Mouse (Mus musculus) leukemia stem cell, adult 10-12 weeks (primary cell): ENCODE measurements around the gene Kcnh6. TPM values are rescaled to one million over a fixed set of nuclear protein-coding genes. Genes with fewer than 3 reads are reported as not detected.

Source experiments
- polyA plus RNA-seq: library from polyadenylated mRNA; stranded (reverse); fragments of >175 nt; gene quantifications from 2 replicates; pipeline ENCODE4 v1.2.3, GENCODE M21; 2012; ENCODE audit warnings: low replicate concordance

Gene Kcnh6
- polyA plus RNA-seq: not detected in 2 replicates

DNA sequence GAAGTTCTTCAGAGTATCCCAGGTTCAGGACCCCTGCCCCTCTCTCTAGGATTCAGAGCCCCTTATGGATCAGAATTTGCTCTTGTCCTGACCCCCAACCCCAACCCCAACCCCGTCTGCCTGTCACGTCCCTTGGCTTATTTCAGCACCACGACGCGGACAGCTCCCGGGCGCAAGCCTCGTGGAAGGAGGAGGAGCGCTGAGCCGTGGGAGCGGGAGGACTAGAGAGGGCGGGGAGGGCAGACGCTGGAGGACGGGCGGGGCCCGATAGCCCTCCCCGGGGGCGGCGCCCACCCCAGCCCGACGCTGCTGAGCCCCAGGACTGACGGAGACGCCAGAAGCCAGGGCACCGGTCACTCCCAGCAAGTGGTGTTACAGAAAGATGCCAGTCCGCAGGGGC, at the start of gene Kcnh6:
Kcnh6 (plus strand) TSS at position 304 of the 400 bp plus-strand sequence.

GRCm38 (mm10) chr11:105967741-105968574, 40.0 kb upstream of the Kcnh6 start, which contains the start of gene Ace:
Gene Ace (plus strand): TSS chr11:105967945.

GRCm38 (mm10) chr11:105994375-105994774, 13.5 kb upstream of the Kcnh6 start, which contains the start of gene Ace3:
Gene Ace3 (plus strand): TSS chr11:105994675.

GRCm38 (mm10) chr11:106036548-106037417, 28.9 kb downstream of the Kcnh6 start, which contains the start of gene Dcaf7:
Gene Dcaf7 (plus strand): TSS chr11:106036872.

DNA sequence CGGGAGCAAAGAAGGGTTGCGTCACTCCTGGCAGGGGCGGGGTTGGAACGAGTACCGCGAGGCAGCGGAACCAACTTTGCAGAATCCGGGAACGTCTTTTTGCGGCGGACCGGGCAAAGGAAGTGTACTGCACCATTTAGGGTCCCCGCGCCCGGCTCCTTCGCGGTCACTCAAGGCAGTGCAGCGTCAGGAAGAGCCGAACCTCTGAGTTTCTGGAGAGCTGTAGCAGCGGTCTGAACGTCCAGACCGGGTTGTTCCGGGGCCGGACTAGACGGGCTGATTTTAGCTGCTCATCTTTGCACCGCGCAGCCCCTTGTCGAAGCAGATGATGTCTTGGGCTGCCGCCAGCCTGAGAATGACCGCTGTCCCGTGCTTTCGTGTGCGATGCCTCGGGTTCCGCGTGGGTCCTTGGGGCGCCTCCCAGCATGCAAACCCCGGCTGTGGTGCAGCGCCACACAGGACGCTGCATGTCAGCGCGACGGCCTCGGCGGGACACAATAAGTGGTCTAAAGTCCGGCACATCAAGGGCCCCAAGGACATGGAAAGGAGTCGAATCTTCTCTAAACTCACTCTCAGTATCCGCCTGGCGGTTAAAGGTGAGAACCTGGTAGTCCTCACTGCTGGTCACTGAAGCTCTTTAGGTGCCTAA, 58.1 kb downstream of the Kcnh6 start, which contains the start of gene Taco1:
Taco1 (plus strand) TSS at position 139 of the 649 bp plus-strand sequence.

Other genes starting within 250 kb of the Kcnh6 start
- 0.44 TPM in 1 of 2 replicates, not detected in the other for gene Cyb561, start 54.8 kb upstream of the Kcnh6 start, polyA plus RNA-seq
- 5.4 and 11.1 TPM in 2 replicates for gene Ace, start 40.2 kb upstream of the Kcnh6 start, polyA plus RNA-seq
- not detected in 2 replicates for gene Ace3, start 13.4 kb upstream of the Kcnh6 start, polyA plus RNA-seq
- gene Dcaf7, start 28.7 kb downstream of the Kcnh6 start, polyA plus RNA-seq: 34.4 and 37.9 TPM in 2 replicates
- gene Taco1, start 57.9 kb downstream of the Kcnh6 start, polyA plus RNA-seq: 15.6 and 22.6 TPM in 2 replicates
- 4.8 and 5.7 TPM in 2 replicates for gene Map3k3, start 76.5 kb downstream of the Kcnh6 start, polyA plus RNA-seq
- not detected in 2 replicates for gene Gm10840, start 152.7 kb downstream of the Kcnh6 start, polyA plus RNA-seq
- gene Limd2, start 152.7 kb downstream of the Kcnh6 start, polyA plus RNA-seq: 142 and 144 TPM in 2 replicates
- gene Strada, start 194.0 kb downstream of the Kcnh6 start, polyA plus RNA-seq: 49.2 and 63.9 TPM in 2 replicates
- gene Ccdc47, start 208.2 kb downstream of the Kcnh6 start, polyA plus RNA-seq: 0.83 and 1.2 TPM in 2 replicates
- gene Ddx42, start 208.8 kb downstream of the Kcnh6 start, polyA plus RNA-seq: 7.5 and 8.1 TPM in 2 replicates
- 3.1 and 16.8 TPM in 2 replicates for gene Ftsj3, start 248.0 kb downstream of the Kcnh6 start, polyA plus RNA-seq
- gene Psmc5, start 248.0 kb downstream of the Kcnh6 start, polyA plus RNA-seq: 8.9 and 18.7 TPM in 2 replicates